Mouse (Mus musculus) cerebellum, adult 2 months (tissue): ENCODE measurements around the gene Aatk.

ENCODE experiments used
- CTCF ChIP-seq: fragments of 200-500 bp; IDR thresholded peaks from 2 replicates; pipeline ENCODE4 v1.5.1; 2011; ENCODE audit warnings: low read depth, mild to moderate bottlenecking, control low read depth, low read length, moderate library complexity, borderline replicate concordance; ENCODE audit not compliant: insufficient read depth
- POLR2A ChIP-seq: fragments of 200-500 bp; IDR thresholded peaks from 2 replicates; pipeline ENCODE4 v1.6.1; 2011; ENCODE audit warnings: low read length, control low read depth, borderline replicate concordance; ENCODE audit not compliant: insufficient read depth

- TF ChIP-seq CTCF (no peak), POLR2A (no peak)
Measured at GRCm38 (mm10) chr11:120049067-120049466, 2.1 kb upstream of the Aatk start.
